18 mouse cellular contexts compared by ENCODE assay signal in genomic region chr7:138606363-138606964, GRCm38 (mm10).
DNase-seq lines count a peak whose midpoint lies in the region; ATAC-seq lines count a peak whose summit lies in the region.
"Had no signal": no experiment of that assay in that cellular context is flagged by ENCODE, and none has a peak within 500 bp of the region (broad histone marks: within the 10 kb centered on the region; RNA-seq: fewer than 3 reads in every experiment).

No protein-coding gene starts in this region.

- 71% methylated on average over 11 of the region's 11 CpGs for WGBS in heart, embryonic 11.5 days (ENCODE audit: insufficient replicate concordance)
- 52% methylated on average over 11 of the region's 11 CpGs for WGBS in midbrain, embryonic 13.5 days
- 53% methylated on average over 11 of the region's 11 CpGs for WGBS in midbrain, embryonic 16.5 days
- 48% methylated on average over 11 of the region's 11 CpGs for WGBS in hindbrain, embryonic 13.5 days
- WGBS in neural tube, embryonic 12.5 days, result 57% methylated on average over 11 of the region's 11 CpGs
- 79% methylated on average over 11 of the region's 11 CpGs for WGBS in heart, embryonic 10.5 days

- H3K9me3 ChIP-seq in heart, embryonic 11.5 days (replicated peaks; ENCODE audit: control insufficient read depth, low read length), result no peaks in the 10 kb centered on the region
- H3K9me3 ChIP-seq in midbrain, embryonic 13.5 days, result no peaks in the 10 kb centered on the region
- no peaks in the 10 kb centered on the region for H3K9me3 ChIP-seq in midbrain, embryonic 16.5 days (replicated peaks; ENCODE audit: control insufficient read depth, low read length, poor library complexity, severe bottlenecking)
- H3K9me3 ChIP-seq in hindbrain, embryonic 13.5 days, result no peaks in the 10 kb centered on the region
- H3K9me3 ChIP-seq in neural tube, embryonic 12.5 days, result no peaks in the 10 kb centered on the region
- no peaks in the 10 kb centered on the region for H3K9me3 ChIP-seq in heart, embryonic 10.5 days
- H3K9me3 ChIP-seq: limb, embryonic 15.5 days; liver, embryonic 15.5 days had no signal

- H3K27ac ChIP-seq in heart, embryonic 11.5 days (ENCODE audit: low read depth, low read length), result no peak overlapping the region
- H3K27ac ChIP-seq in midbrain, embryonic 13.5 days, result no peak overlapping the region
- H3K27ac ChIP-seq in midbrain, embryonic 16.5 days (ENCODE audit: low read length), result no peak overlapping the region
- peak overlapping the region; percentile 62 for H3K27ac ChIP-seq in hindbrain, embryonic 13.5 days
- H3K27ac ChIP-seq in neural tube, embryonic 12.5 days, result no peak overlapping the region
- H3K27ac ChIP-seq in heart, embryonic 10.5 days, result no peak overlapping the region
- H3K27ac ChIP-seq: limb, embryonic 15.5 days; liver, embryonic 15.5 days had no signal

- no peaks in the 10 kb centered on the region for H3K36me3 ChIP-seq in heart, embryonic 11.5 days (ENCODE audit: control insufficient read depth, insufficient read depth, low read length)
- H3K36me3 ChIP-seq in midbrain, embryonic 13.5 days, result no peaks in the 10 kb centered on the region
- no peaks in the 10 kb centered on the region for H3K36me3 ChIP-seq in midbrain, embryonic 16.5 days (ENCODE audit: control insufficient read depth, insufficient read depth, low read length)
- H3K36me3 ChIP-seq in hindbrain, embryonic 13.5 days, result no peaks in the 10 kb centered on the region
- no peaks in the 10 kb centered on the region for H3K36me3 ChIP-seq in neural tube, embryonic 12.5 days
- H3K36me3 ChIP-seq in heart, embryonic 10.5 days, result no peaks in the 10 kb centered on the region
- H3K36me3 ChIP-seq: limb, embryonic 15.5 days; liver, embryonic 15.5 days had no signal

- H3K27me3 ChIP-seq in heart, embryonic 11.5 days (ENCODE audit: control insufficient read depth, insufficient read depth, low read length), result no peaks in the 10 kb centered on the region
- H3K27me3 ChIP-seq in midbrain, embryonic 13.5 days, result no peaks in the 10 kb centered on the region
- H3K27me3 ChIP-seq in midbrain, embryonic 16.5 days (ENCODE audit: control insufficient read depth, insufficient read depth, low read depth, low read length), result no peaks in the 10 kb centered on the region
- H3K27me3 ChIP-seq in hindbrain, embryonic 13.5 days, result no peaks in the 10 kb centered on the region
- H3K27me3 ChIP-seq in neural tube, embryonic 12.5 days (replicated peaks), result no peaks in the 10 kb centered on the region
- no peaks in the 10 kb centered on the region for H3K27me3 ChIP-seq in heart, embryonic 10.5 days (ENCODE audit: insufficient read depth, poor library complexity, severe bottlenecking)
- H3K27me3 ChIP-seq: limb, embryonic 15.5 days; liver, embryonic 15.5 days had no signal

- peak; percentile 67 for DNase-seq in heart, adult 11 months
- DNase-seq in heart, embryonic 10.5 days (ENCODE audit: low spot score), result no peak
- DNase-seq: adrenal gland, adult 2 months; cerebellum, adult 9-11 months; gastrocnemius, postnatal 36 days; heart, postnatal 10 days; kidney, adult 18-20 months; kidney, postnatal 14 days; thymus, adult 18-20 months; thymus, postnatal 4 days had no signal

- no peak overlapping the region for H3K4me3 ChIP-seq in heart, embryonic 11.5 days (ENCODE audit: low read depth, low read length)
- H3K4me3 ChIP-seq in midbrain, embryonic 13.5 days (replicated peaks), result no peak overlapping the region
- no peak overlapping the region for H3K4me3 ChIP-seq in midbrain, embryonic 16.5 days (ENCODE audit: low read depth, low read length)
- H3K4me3 ChIP-seq in hindbrain, embryonic 13.5 days, result no peak overlapping the region
- H3K4me3 ChIP-seq in neural tube, embryonic 12.5 days, result no peak overlapping the region
- H3K4me3 ChIP-seq in heart, embryonic 10.5 days, result no peak overlapping the region
- H3K4me3 ChIP-seq: limb, embryonic 15.5 days; liver, embryonic 15.5 days had no signal

- ATAC-seq in heart, embryonic 11.5 days (replicated peaks; ENCODE audit: insufficient number of reproducible peaks, low FRiP score, low TSS enrichment), result no peak
- ATAC-seq in midbrain, embryonic 13.5 days, result peak; percentile 73; the same call in 1 of the 2 replicates
- no peak; the same call in 1 of the 2 replicates for ATAC-seq in midbrain, embryonic 16.5 days
- no peak for ATAC-seq in hindbrain, embryonic 13.5 days (ENCODE audit: low FRiP score)
- peak; percentile 21; the same call in 1 of the 2 replicates for ATAC-seq in neural tube, embryonic 12.5 days (ENCODE audit: low FRiP score, low read depth)
- ATAC-seq: lung, postnatal 0 days had no signal

- no peaks in the 10 kb centered on the region for H3K4me1 ChIP-seq in heart, embryonic 11.5 days (ENCODE audit: control insufficient read depth, insufficient read depth, low read length)
- H3K4me1 ChIP-seq in midbrain, embryonic 13.5 days (replicated peaks), result peaks cover 24% of the 10 kb centered on the region
- H3K4me1 ChIP-seq in midbrain, embryonic 16.5 days (ENCODE audit: control insufficient read depth, insufficient read depth, low read length), result peaks cover 7% of the 10 kb centered on the region
- H3K4me1 ChIP-seq in hindbrain, embryonic 13.5 days (replicated peaks), result peaks cover 25% of the 10 kb centered on the region
- peaks cover 13% of the 10 kb centered on the region for H3K4me1 ChIP-seq in neural tube, embryonic 12.5 days
- H3K4me1 ChIP-seq in heart, embryonic 10.5 days, result no peaks in the 10 kb centered on the region
- H3K4me1 ChIP-seq: liver, embryonic 15.5 days had no signal

- no peak overlapping the region for H3K4me2 ChIP-seq in heart, embryonic 11.5 days
- H3K4me2 ChIP-seq in midbrain, embryonic 13.5 days (replicated peaks), result no peak overlapping the region
- H3K4me2 ChIP-seq in midbrain, embryonic 16.5 days (ENCODE audit: low read length), result no peak overlapping the region
- no peak overlapping the region for H3K4me2 ChIP-seq in hindbrain, embryonic 13.5 days
- H3K4me2 ChIP-seq in neural tube, embryonic 12.5 days (replicated peaks), result no peak overlapping the region
- H3K4me2 ChIP-seq: limb, embryonic 15.5 days; liver, embryonic 15.5 days had no signal

- H3K9ac ChIP-seq in heart, embryonic 11.5 days (ENCODE audit: low read depth, low read length), result no peak overlapping the region
- no peak overlapping the region for H3K9ac ChIP-seq in midbrain, embryonic 13.5 days (replicated peaks)
- H3K9ac ChIP-seq in midbrain, embryonic 16.5 days (ENCODE audit: low read depth, low read length), result no peak overlapping the region
- H3K9ac ChIP-seq in hindbrain, embryonic 13.5 days, result no peak overlapping the region
- no peak overlapping the region for H3K9ac ChIP-seq in neural tube, embryonic 12.5 days
- H3K9ac ChIP-seq: limb, embryonic 15.5 days; liver, embryonic 15.5 days had no signal

Comparison
In these comparisons a context has a peak if more than half of its experiments do, and no peak if none do; other contexts are left out.
1. ATAC-seq: peak in midbrain, embryonic 13.5 days (single experiment) and neural tube, embryonic 12.5 days (single experiment); none in heart, embryonic 11.5 days (single experiment), midbrain, embryonic 16.5 days (single experiment) and hindbrain, embryonic 13.5 days (single experiment).